Mouse (Mus musculus): ENCODE measurements around the gene Ino80e.

DNA sequence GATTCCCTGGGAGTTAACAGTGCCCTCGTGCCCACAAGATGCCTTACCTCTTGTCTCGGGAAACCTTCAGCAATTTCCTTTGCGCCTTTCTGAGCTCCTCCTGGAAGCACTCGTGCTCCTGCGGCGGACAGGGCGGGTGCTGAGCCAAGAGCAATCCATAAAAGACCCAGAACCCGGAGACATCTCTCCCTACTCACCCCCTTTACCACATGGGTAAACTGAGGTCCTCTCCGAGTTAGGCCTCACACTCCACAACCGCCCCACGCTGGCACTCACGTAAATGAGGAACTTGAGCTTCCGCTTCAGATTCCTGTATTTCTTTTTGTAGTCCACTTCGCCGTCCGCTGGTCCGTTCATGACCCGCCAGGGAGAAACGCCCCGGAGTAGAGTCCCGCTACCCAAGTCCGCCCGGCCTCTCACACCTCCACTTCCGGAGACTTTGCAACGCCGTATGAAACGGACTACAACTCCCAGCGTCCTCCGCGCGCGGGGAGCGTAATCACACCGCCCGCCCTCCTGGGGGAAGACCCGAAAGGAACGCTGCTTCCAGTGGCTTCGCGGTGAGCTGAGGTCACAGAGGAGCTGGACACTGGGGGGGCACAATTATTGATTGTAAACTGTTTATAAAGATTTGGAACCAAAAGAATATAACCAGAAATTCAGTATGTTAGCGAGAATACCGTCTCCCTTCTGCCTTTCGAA, 597 bp downstream of the Ino80e start, which contains the start of gene Hirip3:
- no peak for TF ChIP-seq GATA1 (IDR thresholded peaks at IDR 0.05; ENCODE audit: borderline replicate concordance, low read length)
- TF ChIP-seq CTCF (IDR thresholded peaks at IDR 0.05; ENCODE audit: low read depth, low read length) = no peak
- TF ChIP-seq TAL1 (conservative IDR thresholded peaks at IDR 0.05; ENCODE audit: low read depth, low read length) = no peak
- TF ChIP-seq GATA2 (IDR thresholded peaks at IDR 0.05; ENCODE audit: borderline replicate concordance, low read depth, low read length) = no peak

Measured in G1E (cell line).